Mouse (Mus musculus): ENCODE measurements around the gene Trim54. TPM values are rescaled to one million over a fixed set of nuclear protein-coding genes. Genes with fewer than 3 reads are reported as not detected.

The Trim54 gene
- total RNA-seq, 2 experiments from 2014 or later = 183 to 212 TPM

DNA sequence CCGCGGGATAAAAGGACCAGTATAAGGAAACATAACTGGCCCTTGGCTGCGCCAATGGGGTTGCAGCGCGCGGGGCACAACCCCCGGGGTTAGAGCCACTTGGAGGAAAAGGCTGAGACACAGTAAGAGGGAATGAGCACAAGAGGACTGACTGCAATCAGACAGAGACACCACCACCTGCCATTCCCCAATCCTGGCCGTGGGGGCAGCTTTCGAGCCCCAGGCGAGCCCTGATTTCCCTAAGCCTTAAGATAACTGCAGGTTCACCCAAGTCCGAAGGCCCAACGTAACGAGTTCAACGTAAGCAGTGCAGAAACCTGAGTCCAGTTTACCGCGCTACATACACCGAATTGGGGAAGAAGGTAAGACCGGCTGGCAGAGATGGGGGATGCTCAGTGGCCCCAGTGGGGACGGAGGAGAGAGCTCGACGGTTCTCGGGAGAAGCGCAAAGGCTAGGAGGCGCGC is 62.8 kb downstream of the Trim54 start:
- intact Hi-C loops (cut with DNase I) = loop anchor here (1.0 to 5.0 kb wide), 2 partner anchors 14 to 113 kb away; partner anchors contain the start of genes Eif2b4, Ift172 and Snx17
- DNase-seq (ENCODE audit: low spot score) = no peak

DNA sequence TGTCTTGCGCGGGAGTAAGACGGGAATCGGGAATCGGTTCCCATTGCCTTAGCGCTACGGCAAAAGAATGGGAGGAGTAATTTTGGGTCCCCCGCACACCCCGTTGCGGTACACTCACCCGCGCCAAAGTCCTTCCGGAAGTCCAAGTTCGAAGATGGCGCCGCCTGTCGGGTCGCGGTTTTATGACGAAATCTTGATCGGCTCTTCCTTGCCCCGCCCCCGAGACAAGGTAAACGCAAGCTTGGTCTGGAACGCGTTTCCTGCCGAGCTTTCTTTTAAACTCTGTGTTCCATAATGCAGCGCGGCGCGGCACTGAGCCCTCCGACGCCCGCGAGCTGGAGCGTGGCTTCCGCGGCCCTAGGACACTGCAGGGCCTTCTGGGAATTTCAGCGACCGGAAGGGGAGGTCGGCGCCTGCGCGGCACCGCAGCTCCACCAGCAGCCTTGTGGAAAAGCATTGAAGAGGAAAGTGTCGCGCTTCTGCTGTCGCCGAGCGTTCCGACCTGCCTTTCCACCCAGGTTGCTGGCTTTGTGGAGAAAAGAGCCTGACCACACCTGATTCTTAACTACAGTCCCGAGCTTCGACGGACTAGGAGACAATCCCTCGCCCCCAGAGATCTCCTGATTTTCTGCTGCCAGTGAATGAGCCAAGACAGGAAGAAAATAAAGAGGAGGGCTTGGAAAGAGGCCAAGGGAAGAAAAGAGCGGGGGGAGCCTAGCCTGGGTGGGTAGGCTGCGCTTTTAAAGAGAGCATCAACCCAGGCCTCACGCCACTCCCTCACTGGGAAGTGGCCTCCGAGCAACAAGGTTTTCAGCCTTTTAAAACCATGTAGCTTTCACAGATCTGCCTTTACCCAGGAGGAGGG is 63.5 kb downstream of the Trim54 start, which contains the start of the genes Gm29609 and Gtf3c2:
Gm29609 (minus strand) TSS at position 146 of the 865 bp plus-strand sequence.
Gtf3c2 (minus strand) TSS at position 379 of the 865 bp plus-strand sequence.
- intact Hi-C loops (cut with DNase I) = loop anchor here (1.0 to 5.0 kb wide), 2 partner anchors 13 to 112 kb away; partner anchors contain the start of genes Eif2b4, Ift172 and Snx17
- DNase-seq (ENCODE audit: low spot score) = peak; percentile 89

DNA sequence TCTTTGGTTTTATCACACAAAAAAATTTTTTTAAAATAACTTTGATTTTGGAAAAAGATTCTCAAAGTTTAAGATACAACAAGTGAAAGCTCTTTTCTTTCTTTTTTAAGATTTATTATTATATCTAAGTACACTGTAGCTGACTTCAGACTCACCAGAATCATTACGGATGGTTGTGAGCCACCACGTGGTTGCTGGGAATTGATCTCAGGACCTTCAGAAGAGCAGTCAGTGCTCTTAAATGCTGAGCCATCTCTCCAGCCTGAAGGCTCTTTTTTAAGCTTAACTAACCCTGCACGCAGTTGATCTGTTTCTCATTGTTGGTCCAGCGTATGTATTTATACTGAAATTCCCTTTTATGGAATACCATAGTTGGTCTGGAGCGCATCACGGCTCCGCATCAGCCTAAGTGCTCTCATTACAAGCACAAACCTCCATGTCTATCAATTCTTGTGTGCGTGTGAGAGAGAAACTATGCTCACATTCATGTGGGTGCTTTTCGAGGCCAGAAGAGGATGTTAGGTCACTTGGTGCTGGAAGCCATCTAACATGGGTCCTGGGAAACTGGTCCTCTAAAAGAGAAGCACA is 64.8 kb downstream of the Trim54 start:
- intact Hi-C loops (cut with DNase I) = no loop called here
- no peak for DNase-seq (ENCODE audit: low spot score)

DNA sequence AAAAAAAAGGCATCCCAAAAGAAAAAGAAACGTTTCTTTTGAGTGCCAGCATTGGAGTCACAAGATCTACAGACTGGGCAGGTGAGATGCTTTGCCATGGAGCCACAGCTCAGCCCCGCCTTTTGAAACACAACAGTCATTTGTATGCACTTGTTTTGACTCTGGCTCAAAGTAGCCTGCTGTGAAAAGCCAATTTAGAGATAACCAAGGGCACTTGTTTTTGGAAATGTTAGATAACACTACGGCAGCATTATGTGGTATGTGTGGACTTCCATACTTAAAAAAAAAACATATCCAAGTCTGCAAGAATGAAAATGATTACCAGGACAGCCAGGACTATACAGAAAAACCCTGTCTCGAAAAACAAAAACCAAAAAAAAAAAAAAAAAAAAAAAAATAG is 67.2 kb downstream of the Trim54 start:
- intact Hi-C loops (cut with DNase I) = no loop called here
- no peak for DNase-seq (ENCODE audit: low spot score)

Other genes with a start within 250 kb of the Trim54 start
- 10 to 100 TPM; 36.5 to 39.1 TPM for gene Tmem214, start 248.7 kb upstream of the Trim54 start, total RNA-seq (2021)
- 1 to 10 TPM; 5.9 to 6.8 TPM for gene Agbl5, start 228.0 kb upstream of the Trim54 start, total RNA-seq (2021)
- gene Ost4, start 208.9 kb upstream of the Trim54 start, total RNA-seq (2021) = 100 to 1,000 TPM; 142 to 150 TPM
- gene Emilin1, start 203.3 kb upstream of the Trim54 start, total RNA-seq (2021) = 10 to 100 TPM; 27.6 to 29.7 TPM
- 10 to 100 TPM; 21.1 to 22.6 TPM for gene Khk, start 195.3 kb upstream of the Trim54 start, total RNA-seq (2021)
- gene Cgref1, start 171.1 kb upstream of the Trim54 start, total RNA-seq (2021) = under 1 TPM; 0.39 to 0.53 TPM
- gene Preb, start 156.4 kb upstream of the Trim54 start, total RNA-seq (2021) = 10 to 100 TPM; 79.3 to 82.9 TPM
- under 1 TPM; 0.45 to 0.75 TPM for gene Tcf23, start 148.1 kb upstream of the Trim54 start, total RNA-seq (2021)
- gene Atraid, start 68.4 kb upstream of the Trim54 start, total RNA-seq (2021) = 10 to 100 TPM; 44.1 to 47.0 TPM
- gene Slc5a6, start 67.8 kb upstream of the Trim54 start, total RNA-seq (2021) = 10 to 100 TPM in 1 of 2 experiments, 1 to 10 TPM in 1; 9.9 to 10.5 TPM
- gene Cad, start 61.9 kb upstream of the Trim54 start, total RNA-seq (2021) = 10 to 100 TPM; 14.4 to 15.5 TPM
- gene Dnajc5g, start 10.4 kb upstream of the Trim54 start, total RNA-seq (2021) = not detected
- not detected for gene Slc30a3, start 8.5 kb upstream of the Trim54 start, total RNA-seq (2021)
- not detected for gene Ucn, start 22.1 kb downstream of the Trim54 start, total RNA-seq (2021)
- 10 to 100 TPM; 55.1 to 55.5 TPM for gene Mpv17, start 37.5 kb downstream of the Trim54 start, total RNA-seq (2021)
- gene Gm29609, start 63.2 kb downstream of the Trim54 start, total RNA-seq (2021) = under 1 TPM; 0.23 to 0.28 TPM
- gene Gtf3c2, start 63.4 kb downstream of the Trim54 start, total RNA-seq (2021) = 10 to 100 TPM; 32.0 to 35.8 TPM
- gene Snx17, start 76.5 kb downstream of the Trim54 start, total RNA-seq (2021) = 10 to 100 TPM; 61.3 to 62.5 TPM
- gene Eif2b4, start 76.7 kb downstream of the Trim54 start, total RNA-seq (2021) = 10 to 100 TPM; 51.6 to 55.5 TPM
- 1 to 10 TPM; 7.3 to 8.1 TPM for gene Zfp513, start 85.6 kb downstream of the Trim54 start, total RNA-seq (2021)
- gene Ppm1g, start 104.0 kb downstream of the Trim54 start, total RNA-seq (2021) = 10 to 100 TPM; 58.5 to 61.7 TPM
- 10 to 100 TPM; 74.3 to 80.5 TPM for gene Nrbp1, start 124.2 kb downstream of the Trim54 start, total RNA-seq (2021)
- gene Gm9970, start 124.5 kb downstream of the Trim54 start, total RNA-seq (2021) = not detected
- gene Krtcap3, start 135.0 kb downstream of the Trim54 start, total RNA-seq (2021) = 1 to 10 TPM; 1.3 to 1.7 TPM
- gene Ift172, start 174.4 kb downstream of the Trim54 start, total RNA-seq (2021) = 10 to 100 TPM; 39.7 to 41.8 TPM
- gene Fndc4, start 179.4 kb downstream of the Trim54 start, total RNA-seq (2021) = 1 to 10 TPM; 3.6 to 4.1 TPM
- not detected for gene Gckr, start 180.7 kb downstream of the Trim54 start, total RNA-seq (2021)